Mouse (Mus musculus): ENCODE measurements around the gene Mocs1.

Gene Mocs1

DNA sequence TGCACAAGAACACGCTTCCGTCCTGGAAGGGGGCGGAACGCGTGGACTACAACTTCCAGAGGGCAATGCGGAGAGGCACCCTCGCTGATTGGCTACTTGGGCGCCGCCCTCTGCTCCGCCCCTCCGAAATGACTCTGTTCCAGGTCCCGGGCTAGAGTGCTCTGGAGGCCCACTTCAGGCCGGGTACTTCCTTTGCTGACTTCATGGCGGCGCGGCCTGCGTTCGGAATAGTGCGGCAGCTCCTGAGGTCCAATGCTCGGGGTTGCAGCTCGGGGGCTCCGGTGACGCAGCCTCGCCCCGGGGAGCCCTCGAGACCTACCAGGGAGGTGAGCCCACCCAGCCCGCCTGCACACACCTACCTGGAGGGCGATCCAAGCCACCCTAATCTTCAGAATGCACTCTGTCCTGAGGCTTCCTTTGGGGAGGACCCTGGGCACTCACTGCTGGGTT is at the start of gene Mocs1:
Gene Mocs1 (plus strand): TSS at position 124 of the 450 bp plus-strand sequence.
- DNase-seq (ENCODE audit: extremely low read depth, insufficient read length, low spot score): peak; percentile 91

DNA sequence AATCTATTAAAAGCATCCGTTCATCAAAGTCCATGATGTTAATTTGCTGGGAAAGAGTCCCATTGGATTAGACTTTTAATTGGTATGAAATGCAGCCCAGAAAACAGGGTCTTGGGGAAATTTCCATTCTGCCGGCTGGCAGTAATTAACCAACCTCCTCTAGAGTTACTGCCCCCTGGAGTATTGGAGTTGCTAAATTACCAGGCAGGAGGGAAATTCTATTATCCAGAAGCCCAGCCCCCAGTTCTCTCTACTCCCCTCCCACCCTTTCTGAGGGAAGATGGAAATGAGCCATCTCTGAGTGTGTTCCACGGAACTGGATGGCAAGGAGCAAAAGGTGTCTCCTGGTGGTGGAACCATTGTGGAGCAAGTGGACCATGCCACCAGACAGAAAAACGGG is 48.5 kb upstream of the Mocs1 start:
- DNase-seq (ENCODE audit: extremely low read depth, insufficient read length, low spot score): no peak

- no peak for DNase-seq (ENCODE audit: extremely low read depth, insufficient read length, low spot score)
Observed at GRCm38 (mm10) chr17:49384217-49384943, 43.8 kb upstream of the Mocs1 start.

DNA sequence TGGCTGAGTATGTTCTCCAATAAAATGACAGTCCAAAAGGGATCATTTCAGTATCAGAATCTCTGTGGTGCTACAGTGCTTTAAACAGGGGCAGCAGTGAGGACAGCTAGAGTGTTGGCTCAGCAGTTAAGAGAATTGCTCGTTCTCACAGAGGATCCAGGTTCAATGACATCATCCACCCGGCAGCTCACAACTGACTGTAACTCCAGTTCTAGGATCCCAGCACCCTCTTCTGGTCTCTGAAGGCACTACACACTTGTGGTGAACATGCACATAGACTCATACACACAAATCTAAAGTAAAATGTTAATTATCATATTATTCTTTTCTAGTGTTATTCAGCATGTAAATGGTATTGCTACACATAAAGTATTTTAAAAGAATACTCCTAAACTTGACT is 40.4 kb upstream of the Mocs1 start:
- no peak for DNase-seq (ENCODE audit: extremely low read depth, insufficient read length, low spot score)

DNA sequence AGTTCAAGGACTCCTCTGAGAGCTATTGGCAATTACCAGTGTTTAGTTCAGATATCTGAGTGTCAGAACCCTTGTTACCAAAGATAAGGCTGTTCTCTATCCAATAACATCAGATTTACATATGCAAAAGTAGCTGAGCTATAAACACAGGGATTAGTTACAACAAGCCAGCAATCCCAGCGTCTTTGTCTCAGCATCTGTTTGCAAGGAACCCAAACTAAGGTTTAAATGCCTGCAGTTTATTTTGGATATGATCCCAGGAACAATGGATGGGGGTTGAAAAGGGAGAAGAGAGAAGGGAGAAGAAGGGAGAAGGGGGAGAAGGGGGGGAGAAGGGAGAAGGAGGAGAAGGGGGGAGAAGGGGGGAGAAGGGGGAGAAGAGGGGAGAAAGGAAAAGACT is 35.4 kb upstream of the Mocs1 start:
- no peak for DNase-seq (ENCODE audit: extremely low read depth, insufficient read length, low spot score)

DNA sequence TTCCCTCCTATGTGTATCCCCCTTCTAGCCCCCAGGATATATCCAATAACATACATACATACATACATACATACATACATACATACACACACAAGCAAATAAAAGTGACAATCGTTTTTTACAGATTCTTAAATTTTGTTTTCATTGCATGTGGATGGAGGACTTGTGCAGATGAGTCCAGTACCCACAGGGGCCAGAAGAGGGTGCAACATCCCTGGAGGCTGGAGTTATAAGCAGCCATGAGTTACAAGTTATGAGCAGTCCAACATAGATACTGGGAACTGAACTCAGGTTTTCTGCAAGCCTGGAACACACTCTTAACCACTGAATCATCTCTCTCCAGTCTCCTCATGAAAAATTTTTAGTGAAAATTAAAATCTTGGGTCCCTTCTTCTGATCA is 33.3 kb upstream of the Mocs1 start:
- no peak for DNase-seq (ENCODE audit: extremely low read depth, insufficient read length, low spot score)

DNA sequence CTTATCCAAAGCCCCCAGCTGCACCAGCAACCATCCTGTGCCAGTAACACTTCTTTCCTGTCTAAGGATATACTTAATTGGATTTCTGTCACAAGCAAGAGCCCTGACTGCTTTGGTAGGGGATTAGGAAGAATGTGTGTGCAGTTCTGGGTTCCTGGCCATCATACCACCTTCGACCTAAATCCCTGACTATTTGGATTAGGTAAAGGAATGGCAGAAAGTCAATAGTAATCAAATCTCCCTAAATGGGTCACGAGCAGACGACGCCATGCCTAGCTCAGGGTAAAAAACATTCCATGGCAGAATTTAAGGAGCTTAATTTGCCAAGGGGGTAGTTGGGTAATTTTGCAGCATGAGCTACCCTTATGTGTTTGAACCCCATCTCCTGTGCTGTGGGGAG is 28.6 kb upstream of the Mocs1 start:
- no peak for DNase-seq (ENCODE audit: extremely low read depth, insufficient read length, low spot score)

GRCm38 (mm10) chr17:49400130-49400529 is 28.0 kb upstream of the Mocs1 start:
- no peak for DNase-seq (ENCODE audit: extremely low read depth, insufficient read length, low spot score)

- peak; percentile 23 for DNase-seq (ENCODE audit: extremely low read depth, insufficient read length, low spot score)
Observed at GRCm38 (mm10) chr17:49403151-49403550, 25.0 kb upstream of the Mocs1 start.

DNA sequence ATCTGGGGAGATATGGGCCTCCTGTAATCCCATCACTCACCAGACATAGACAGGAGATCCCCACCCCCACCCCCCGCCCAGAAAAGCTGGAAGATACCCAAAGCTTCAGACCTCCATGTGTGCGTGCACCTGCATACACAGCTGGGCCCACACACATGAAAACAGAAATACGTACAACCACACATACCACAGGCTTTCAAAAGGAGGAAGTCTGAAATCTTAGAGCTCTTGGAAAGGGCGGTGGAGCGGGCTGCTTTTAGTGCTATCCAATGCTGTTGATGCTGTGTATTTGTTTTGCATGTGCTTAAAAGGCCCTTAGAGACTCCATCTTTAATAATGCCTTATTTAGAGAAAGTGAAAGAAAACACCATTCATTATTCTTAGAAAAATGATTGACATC is 22.2 kb upstream of the Mocs1 start:
- DNase-seq (ENCODE audit: extremely low read depth, insufficient read length, low spot score): no peak

GRCm38 (mm10) chr17:49412974-49413373 is 15.2 kb upstream of the Mocs1 start:
- no peak for DNase-seq (ENCODE audit: extremely low read depth, insufficient read length, low spot score)

GRCm38 (mm10) chr17:49413554-49413953 is 14.6 kb upstream of the Mocs1 start:
- no peak for DNase-seq (ENCODE audit: extremely low read depth, insufficient read length, low spot score)

- no peak for DNase-seq (ENCODE audit: extremely low read depth, insufficient read length, low spot score)
Observed at GRCm38 (mm10) chr17:49416228-49416627, 11.9 kb upstream of the Mocs1 start.

DNA sequence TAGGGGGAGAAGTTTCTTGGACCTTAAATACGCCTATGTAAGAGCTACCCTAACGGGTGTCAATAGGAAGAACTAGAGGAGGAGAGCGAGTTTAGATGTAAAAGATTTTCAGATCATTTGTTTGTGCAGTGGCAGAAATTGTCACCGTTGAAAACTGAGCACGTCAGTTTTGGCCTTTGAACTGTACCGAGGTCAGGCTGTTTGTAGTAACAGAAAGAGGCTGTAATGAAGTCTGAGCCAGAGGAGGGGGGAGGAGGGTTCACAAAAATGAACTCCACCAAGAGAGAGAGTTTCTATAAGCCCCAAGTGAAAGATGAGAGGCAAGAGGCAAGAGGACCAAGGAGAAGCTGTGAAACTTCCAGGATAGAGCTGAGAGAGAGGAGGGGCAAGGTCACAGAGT is 8.3 kb upstream of the Mocs1 start:
- DNase-seq (ENCODE audit: extremely low read depth, insufficient read length, low spot score): no peak

GRCm38 (mm10) chr17:49422286-49423066 is 5.7 kb upstream of the Mocs1 start:
- no peak for DNase-seq (ENCODE audit: extremely low read depth, insufficient read length, low spot score)

GRCm38 (mm10) chr17:49423067-49423325 is 5.2 kb upstream of the Mocs1 start:
- no peak for DNase-seq (ENCODE audit: extremely low read depth, insufficient read length, low spot score)

GRCm38 (mm10) chr17:49423872-49424271 is 4.3 kb upstream of the Mocs1 start:
- no peak for DNase-seq (ENCODE audit: extremely low read depth, insufficient read length, low spot score)

- no peak for DNase-seq (ENCODE audit: extremely low read depth, insufficient read length, low spot score)
Observed at GRCm38 (mm10) chr17:49427631-49428238, 427 bp upstream of the Mocs1 start.

GRCm38 (mm10) chr17:49428751-49429415 is 721 bp downstream of the Mocs1 start:
- no peak for DNase-seq (ENCODE audit: extremely low read depth, insufficient read length, low spot score)

- DNase-seq (ENCODE audit: extremely low read depth, insufficient read length, low spot score): no peak
Observed at GRCm38 (mm10) chr17:49429471-49430129, 1.4 kb downstream of the Mocs1 start.

DNA sequence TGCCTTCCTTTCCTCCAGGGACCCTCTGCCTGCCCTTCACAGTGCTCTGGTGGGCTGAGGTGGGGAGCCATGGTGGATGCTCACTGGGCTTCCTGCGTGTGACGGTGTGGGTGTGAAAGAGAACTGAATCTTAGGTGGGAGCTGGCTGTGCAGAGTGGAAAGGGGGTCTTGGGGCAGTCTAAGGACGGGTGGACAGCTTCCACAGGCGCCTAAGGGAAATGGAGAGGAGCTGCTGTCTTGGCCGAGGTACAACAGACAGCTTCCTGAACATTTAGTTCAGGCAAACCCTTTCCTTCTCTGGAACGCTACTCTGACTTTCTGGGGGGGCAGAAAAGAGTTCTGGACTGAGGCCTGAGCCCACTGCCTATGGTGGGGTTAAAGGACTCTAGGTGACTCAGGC is 2.0 kb downstream of the Mocs1 start:
- DNase-seq (ENCODE audit: extremely low read depth, insufficient read length, low spot score): no peak
